Comparison of ENCODE assay signal across 7 mouse cellular contexts in the genomic region with DNA sequence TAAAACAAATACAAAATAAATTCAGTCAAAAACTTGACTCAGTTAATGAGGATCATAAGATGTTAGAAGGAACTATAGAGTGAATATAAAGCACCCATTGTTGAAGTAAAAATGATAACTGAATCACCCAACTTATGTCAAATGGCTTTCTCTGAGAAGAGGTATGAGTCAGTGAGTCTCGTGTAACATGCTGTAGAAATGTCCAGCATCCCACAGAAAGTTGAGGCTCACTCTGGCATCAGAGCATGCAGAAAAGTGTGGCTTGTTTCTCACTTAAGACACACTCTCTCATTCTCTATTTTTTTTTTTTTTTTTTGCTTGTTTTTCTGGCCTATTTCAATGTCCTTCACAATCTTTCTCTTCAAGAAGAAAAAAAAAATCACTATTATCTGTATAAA. TPM values are rescaled to one million over a fixed set of nuclear protein-coding genes. Genes with fewer than 3 reads are reported as not detected.
A peak's percentile ranks its signal among the peaks of the same experiment; 100 is the strongest.
DNase-seq lines count a peak whose midpoint lies in the region; ATAC-seq and TF ChIP-seq lines count a peak whose summit lies in the region.

No protein-coding gene starts in this region.

- H3K27me3 ChIP-seq in spleen, adult 2 months (ENCODE audit: control insufficient read depth, insufficient read depth, low read length) = no peaks in the 10 kb centered on the region
- H3K27me3 ChIP-seq in forebrain, embryonic 11.5 days (ENCODE audit: control insufficient read depth, insufficient read depth, low read length) = no peaks in the 10 kb centered on the region
- no peaks in the 10 kb centered on the region for H3K27me3 ChIP-seq in liver, embryonic 12.5 days (replicated peaks)

- H3K27ac ChIP-seq in spleen, adult 2 months (ENCODE audit: insufficient read depth, low read length) = peak overlapping the region; percentile 95; the same call in 1 of the 2 replicates
- peak overlapping the region; percentile 91 for H3K27ac ChIP-seq in forebrain, embryonic 11.5 days (ENCODE audit: low read depth, low read length)
- H3K27ac ChIP-seq in liver, embryonic 12.5 days = peak overlapping the region; percentile 97

- no peak for ATAC-seq in forebrain, embryonic 11.5 days (replicated peaks; ENCODE audit: low FRiP score)
- ATAC-seq in liver, embryonic 12.5 days = no peak

- H3K9me3 ChIP-seq in forebrain, embryonic 11.5 days (ENCODE audit: control insufficient read depth, low read length) = no peaks in the 10 kb centered on the region
- H3K9me3 ChIP-seq in liver, embryonic 12.5 days (replicated peaks) = no peaks in the 10 kb centered on the region

- no peak for DNase-seq in spleen, adult 2 months (ENCODE audit: low read depth in 1 of 2, low spot score in 2 of 2)
- DNase-seq in spleen, adult 12 weeks (ENCODE audit: low spot score) = no peak
- no peak for DNase-seq in forebrain, embryonic 11.5 days (ENCODE audit: low spot score)
- no peak for DNase-seq in adrenal gland, adult (ENCODE audit: inconsistent age in 2 of 2, low spot score in 1 of 2)
- DNase-seq in cerebellum, postnatal 36 days = no peak
- DNase-seq in lung, adult 2 months = no peak

- H3K4me3 ChIP-seq in spleen, adult 2 months (ENCODE audit: extremely low read depth, insufficient read depth, insufficient read length) = no peak overlapping the region
- peak overlapping the region; percentile 74 for H3K4me3 ChIP-seq in forebrain, embryonic 11.5 days (ENCODE audit: low read depth, low read length)
- H3K4me3 ChIP-seq in liver, embryonic 12.5 days = peak overlapping the region; percentile 79
- no peak overlapping the region for H3K4me3 ChIP-seq in lung, adult 2 months (replicated peaks; ENCODE audit: extremely low read depth, low read depth, low read length)

- 58% methylated on average over 1 of the region's 1 CpGs for WGBS in spleen, adult 2 months
- WGBS in forebrain, embryonic 11.5 days = 38% methylated on average over 1 of the region's 1 CpGs
- WGBS in liver, embryonic 12.5 days (ENCODE audit: insufficient replicate concordance) = 41% methylated on average over 1 of the region's 1 CpGs
- WGBS in lung, adult 2 months = 19% methylated on average over 1 of the region's 1 CpGs

- TF ChIP-seq POLR2A in spleen, adult 2 months (IDR thresholded peaks at IDR 0.05; ENCODE audit: low read depth, low read length) = no peak
- no peak for TF ChIP-seq POLR2A in lung, adult 2 months (IDR thresholded peaks at IDR 0.05; ENCODE audit: borderline replicate concordance, extremely low read depth, low read depth, low read length)

- H3K4me1 ChIP-seq in spleen, adult 2 months (ENCODE audit: control insufficient read depth, insufficient read depth, insufficient read length) = no peaks in the 10 kb centered on the region; the same call in 1 of the 2 replicates
- no peaks in the 10 kb centered on the region; the same call in 1 of the 2 replicates for H3K4me1 ChIP-seq in forebrain, embryonic 11.5 days (replicated peaks; ENCODE audit: control insufficient read depth, insufficient read depth, low read length)
- peaks cover 32% of the 10 kb centered on the region for H3K4me1 ChIP-seq in liver, embryonic 12.5 days
- peaks cover 10% of the 10 kb centered on the region for H3K4me1 ChIP-seq in lung, adult 2 months (ENCODE audit: control insufficient read depth, insufficient read depth, low read length)

- H3K36me3 ChIP-seq in spleen, adult 2 months (ENCODE audit: control insufficient read depth, insufficient read depth, low read length) = no peaks in the 10 kb centered on the region
- peaks cover under 1% of the 10 kb centered on the region; the same call in 1 of the 2 replicates for H3K36me3 ChIP-seq in forebrain, embryonic 11.5 days (ENCODE audit: control insufficient read depth, insufficient read depth, low read length)
- peaks cover 12% of the 10 kb centered on the region for H3K36me3 ChIP-seq in liver, embryonic 12.5 days

- no peak for TF ChIP-seq CTCF in spleen, adult 2 months (IDR thresholded peaks at IDR 0.05; ENCODE audit: extremely low read depth, insufficient read depth, insufficient read length, insufficient replicate concordance)
- no peak for TF ChIP-seq CTCF in lung, adult 2 months (IDR thresholded peaks at IDR 0.05; ENCODE audit: insufficient read depth, low read length)

- H3K9ac ChIP-seq in forebrain, embryonic 11.5 days (ENCODE audit: low read length) = peak overlapping the region; percentile 75
- peak overlapping the region; percentile 85 for H3K9ac ChIP-seq in liver, embryonic 12.5 days

- H3K4me2 ChIP-seq in forebrain, embryonic 11.5 days (ENCODE audit: low read depth, low read length, severe bottlenecking) = peak overlapping the region; percentile 45; the same call in 1 of the 2 replicates
- peak overlapping the region; percentile 82 for H3K4me2 ChIP-seq in liver, embryonic 12.5 days

RNA-seq across cellular contexts. Expression of a gene that starts 0.5 kb away (rescaled TPM):
- 81.9 and 88.2 TPM in 2 replicates for polyA plus RNA-seq in spleen, adult 2 months (2012; rRNA removed)
- polyA plus RNA-seq in forebrain, embryonic 11.5 days (2014; fragmentation: Nextera tagmentation; extraction: Ambion mirVana) = 196 and 197 TPM in 2 replicates
- 71.0 and 77.9 TPM in 2 replicates for polyA plus RNA-seq in liver, embryonic 12.5 days (2016; fragmentation: Nextera tagmentation; extraction: Ambion mirVana)
- 330 and 363 TPM in 2 replicates for polyA plus RNA-seq in lung, adult 2 months (2012; rRNA removed)

RNA-seq across cellular contexts. Expression of a gene that starts 26.7 kb away (rescaled TPM):
- 0.04 TPM in 1 of 2 replicates, not detected in the other for polyA plus RNA-seq in spleen, adult 2 months (2012; rRNA removed)
- polyA plus RNA-seq in forebrain, embryonic 11.5 days (2014; fragmentation: Nextera tagmentation; extraction: Ambion mirVana) = 1.8 and 2.0 TPM in 2 replicates
- polyA plus RNA-seq in liver, embryonic 12.5 days (2016; fragmentation: Nextera tagmentation; extraction: Ambion mirVana) = 0.11 and 0.26 TPM in 2 replicates
- polyA plus RNA-seq in lung, adult 2 months (2012; rRNA removed) = 0.07 TPM in 1 of 2 replicates, not detected in the other

RNA-seq across cellular contexts. Expression of a gene that starts 52.7 kb away (rescaled TPM):
- polyA plus RNA-seq in spleen, adult 2 months (2012; rRNA removed) = 0.32 and 0.36 TPM in 2 replicates
- 26.3 and 28.0 TPM in 2 replicates for polyA plus RNA-seq in forebrain, embryonic 11.5 days (2014; fragmentation: Nextera tagmentation; extraction: Ambion mirVana)
- 2.4 and 2.5 TPM in 2 replicates for polyA plus RNA-seq in liver, embryonic 12.5 days (2016; fragmentation: Nextera tagmentation; extraction: Ambion mirVana)
- polyA plus RNA-seq in lung, adult 2 months (2012; rRNA removed) = 2.5 and 5.0 TPM in 2 replicates

Comparison
In these comparisons a context has a peak if more than half of its experiments do, and no peak if none do; other contexts are left out.
1. H3K4me3 ChIP-seq: peak in forebrain, embryonic 11.5 days (single experiment) and liver, embryonic 12.5 days (single experiment); none in spleen, adult 2 months (single experiment) and lung, adult 2 months (single experiment).
2. Peak in every context shown above with its lines, with median percentiles within 50 percentile points of each other: H3K27ac ChIP-seq.